Comparison of ENCODE assay signal across 9 mouse cellular contexts in genomic region chr1:20939046-20939445, GRCm38 (mm10). TPM values are rescaled to one million over a fixed set of nuclear protein-coding genes. Genes with fewer than 3 reads are reported as not detected.
DNase-seq lines count a peak whose midpoint lies in the region; ATAC-seq and TF ChIP-seq lines count a peak whose summit lies in the region.
"Had no signal": no experiment of that assay in that cellular context is flagged by ENCODE, and none has a peak within 500 bp of the region (broad histone marks: within the 10 kb centered on the region; RNA-seq: fewer than 3 reads in every experiment).

No protein-coding gene starts in this region.

- H3K9me3 ChIP-seq in embryonic facial prominence, embryonic 10.5 days: no peaks in the 10 kb centered on the region
- no peaks in the 10 kb centered on the region for H3K9me3 ChIP-seq in hindbrain, embryonic 13.5 days
- H3K9me3 ChIP-seq: liver, embryonic 15.5 days had no signal

- peaks cover 13% of the 10 kb centered on the region for H3K36me3 ChIP-seq in embryonic facial prominence, embryonic 10.5 days (replicated peaks)
- peaks cover 24% of the 10 kb centered on the region for H3K36me3 ChIP-seq in hindbrain, embryonic 13.5 days
- H3K36me3 ChIP-seq: liver, embryonic 15.5 days had no signal

- TF ChIP-seq CTCF in layer of hippocampus, adult 2 months (conservative IDR thresholded peaks at IDR 0.05): peak; percentile 95

- H3K9ac ChIP-seq in hindbrain, embryonic 13.5 days: no peak overlapping the region
- H3K9ac ChIP-seq: liver, embryonic 15.5 days had no signal

- no peak overlapping the region for H3K4me2 ChIP-seq in hindbrain, embryonic 13.5 days
- H3K4me2 ChIP-seq: liver, embryonic 15.5 days had no signal

- H3K27me3 ChIP-seq in embryonic facial prominence, embryonic 10.5 days (replicated peaks; ENCODE audit: low read depth, poor library complexity, severe bottlenecking): no peaks in the 10 kb centered on the region
- H3K27me3 ChIP-seq in hindbrain, embryonic 13.5 days: no peaks in the 10 kb centered on the region
- H3K27me3 ChIP-seq: liver, embryonic 15.5 days had no signal

- H3K4me3 ChIP-seq in embryonic facial prominence, embryonic 10.5 days: no peak overlapping the region
- no peak overlapping the region for H3K4me3 ChIP-seq in hindbrain, embryonic 13.5 days
- no peak overlapping the region for H3K4me3 ChIP-seq in layer of hippocampus, adult 2 months
- H3K4me3 ChIP-seq: liver, embryonic 15.5 days had no signal

- WGBS in embryonic facial prominence, embryonic 10.5 days: 34% methylated on average over 3 of the region's 3 CpGs
- 36% methylated on average over 3 of the region's 3 CpGs for WGBS in hindbrain, embryonic 13.5 days

- peak; percentile 63; the same call in 1 of the 2 replicates for ATAC-seq in hindbrain, embryonic 13.5 days (ENCODE audit: low FRiP score)
- ATAC-seq in megakaryocyte-erythroid progenitor cell, adult 5-6 weeks (replicated peaks; ENCODE audit: low FRiP score, low TSS enrichment, poor library complexity, severe bottlenecking): peak; percentile 75

- H3K4me1 ChIP-seq in embryonic facial prominence, embryonic 10.5 days: no peaks in the 10 kb centered on the region
- H3K4me1 ChIP-seq in hindbrain, embryonic 13.5 days (replicated peaks): no peaks in the 10 kb centered on the region; the same call in 1 of the 2 replicates
- H3K4me1 ChIP-seq: liver, embryonic 15.5 days had no signal

- DNase-seq in heart, adult 8-10 months (ENCODE audit: low spot score): peak; percentile 61
- DNase-seq in heart, postnatal 25 days (ENCODE audit: low spot score): no peak
- peak; percentile 76 for DNase-seq in MN1 (ENCODE audit: low spot score)
- DNase-seq in embryonic facial prominence, embryonic 10.5 days (ENCODE audit: low spot score): peak; percentile 47
- DNase-seq in layer of hippocampus, adult 2 months (ENCODE audit: low spot score in 2 of 2): peak; percentile 24 to 69
- DNase-seq in spleen, postnatal 36 days (ENCODE audit: low spot score in 2 of 2): peak; percentile 32 to 42

- H3K27ac ChIP-seq in embryonic facial prominence, embryonic 10.5 days (replicated peaks): no peak overlapping the region
- H3K27ac ChIP-seq in hindbrain, embryonic 13.5 days: no peak overlapping the region
- H3K27ac ChIP-seq in layer of hippocampus, adult 2 months: no peak overlapping the region
- H3K27ac ChIP-seq: liver, embryonic 15.5 days had no signal

- intact Hi-C loops in heart, postnatal 25 days (cut with DNase I): loop anchor here (1.0 to 5.0 kb wide), 4 partner anchors 143 to 333 kb away; no protein-coding TSS in a partner anchor

RNA-seq across cellular contexts. Expression of gene Efhc1, which starts 12.4 kb away (rescaled TPM):
- total RNA-seq in heart, adult 8-10 months (2022): under 1 TPM; 0.27 to 0.87 (median 0.50) TPM
- under 1 TPM; 0.42 to 0.75 TPM for total RNA-seq in heart, postnatal 25 days (2021)
- 2.2 and 2.5 TPM in 2 replicates for polyA plus RNA-seq in embryonic facial prominence, embryonic 10.5 days (2016; fragmentation: Nextera tagmentation; extraction: Ambion mirVana)
- 2.6 and 3.5 TPM in 2 replicates for polyA plus RNA-seq in hindbrain, embryonic 13.5 days (2015; fragmentation: Nextera tagmentation; extraction: Ambion mirVana)
- 1 to 10 TPM; 2.0 to 2.1 TPM for total RNA-seq in layer of hippocampus, adult 2 months (2021)
- total RNA-seq in megakaryocyte-erythroid progenitor cell, adult 5-6 weeks (2014; fragmentation: Nextera tagmentation): not detected in 2 replicates
- total RNA-seq in megakaryocyte-erythroid progenitor cell, adult 5-6 weeks (2017): not detected in 2 replicates

RNA-seq across cellular contexts. Expression of gene Paqr8, which starts 48.6 kb away (rescaled TPM):
- 1 to 10 TPM; 1.2 to 1.8 (median 1.5) TPM for total RNA-seq in heart, adult 8-10 months (2022)
- 1 to 10 TPM; 2.0 to 2.3 TPM for total RNA-seq in heart, postnatal 25 days (2021)
- 4.0 and 4.4 TPM in 2 replicates for polyA plus RNA-seq in embryonic facial prominence, embryonic 10.5 days (2016; fragmentation: Nextera tagmentation; extraction: Ambion mirVana)
- polyA plus RNA-seq in hindbrain, embryonic 13.5 days (2015; fragmentation: Nextera tagmentation; extraction: Ambion mirVana): 22.5 and 26.2 TPM in 2 replicates
- total RNA-seq in layer of hippocampus, adult 2 months (2021): 100 to 1,000 TPM; 143 to 157 TPM
- total RNA-seq in megakaryocyte-erythroid progenitor cell, adult 5-6 weeks (2014; fragmentation: Nextera tagmentation): 0.37 and 2.0 TPM in 2 replicates
- 1.6 and 2.9 TPM in 2 replicates for total RNA-seq in megakaryocyte-erythroid progenitor cell, adult 5-6 weeks (2017)

Comparison
In these comparisons a context has a peak if more than half of its experiments do, and no peak if none do; other contexts are left out.
1. RNA of gene Paqr8, which starts 48.6 kb away (total RNA-seq): 143 to 157 TPM in layer of hippocampus, adult 2 months; 0.37 to 2.9 TPM in megakaryocyte-erythroid progenitor cell, adult 5-6 weeks, 2.0 to 2.3 TPM in heart, postnatal 25 days and 1.2 to 1.8 TPM in heart, adult 8-10 months; every median in the first group is over 10 times any median in the second.